Mouse (Mus musculus): Measurements from ENCODE around the gene Cyba. TPM values are rescaled to one million over a fixed set of nuclear protein-coding genes. Genes with fewer than 3 reads are reported as not detected.

Gene Cyba
- total and polyA plus RNA-seq, 3 experiments, result 450 to 1,119 (median 848) TPM

DNA sequence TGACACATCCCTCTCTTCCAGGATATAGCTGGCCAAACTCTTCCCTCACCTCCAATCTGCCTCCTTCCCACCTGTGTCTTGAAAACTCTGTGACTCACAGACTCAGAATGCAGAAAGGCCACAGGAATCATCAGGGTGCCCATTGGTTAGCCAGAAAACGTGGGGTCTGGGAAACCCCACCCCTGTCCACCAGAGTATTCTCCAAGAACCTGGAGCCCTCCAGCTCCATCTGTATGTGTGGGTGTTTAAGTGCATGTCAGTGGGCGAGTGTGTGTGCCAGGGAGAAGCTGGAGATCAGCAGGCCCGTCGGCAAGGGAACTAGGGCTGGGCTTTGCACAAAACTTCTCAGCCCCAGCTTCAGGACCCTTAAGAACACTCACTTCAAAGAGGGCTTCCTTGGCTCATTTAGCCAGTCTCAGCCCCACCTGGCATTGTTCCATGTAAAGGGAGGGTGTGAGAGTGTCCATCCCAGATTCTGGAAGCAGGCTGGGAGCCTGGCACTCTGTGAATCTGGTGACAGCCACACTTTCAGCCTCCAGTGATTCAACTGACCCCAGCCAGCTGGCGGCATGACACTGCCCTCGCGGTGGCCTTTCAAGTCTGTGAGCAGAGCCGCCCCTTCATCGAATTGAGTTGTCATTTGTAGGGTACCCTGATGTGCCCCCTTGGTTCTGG is 12.7 kb downstream of the Cyba start:
- in situ Hi-C loops (cut with MboI; ENCODE audit: low pct_ligation_motif_present, low pct_unique_long_range_greater_than_20kb, low sequenced_read_pairs) (no loop called here), dilution Hi-C loops (cut with MboI; ENCODE audit: extremely low pct_ligation_motif_present, extremely low pct_unique_long_range_greater_than_20kb, low sequenced_read_pairs) (no loop called here)
- no peaks in the 10 kb centered on the region for H3K79me2 ChIP-seq (replicated peaks; ENCODE audit: control insufficient read depth, extremely low read depth, insufficient read depth, poor library complexity, severe bottlenecking)
- DNase-seq (ENCODE audit: extremely low read depth), result no peak
- no peak overlapping the region for H3K9ac ChIP-seq (ENCODE audit: insufficient read depth, low read depth)
- H3K4me1 ChIP-seq (ENCODE audit: control insufficient read depth in 1 of 2, insufficient read depth in 2 of 2), result peaks cover 6 to 55% of the 10 kb centered on the region in 2 experiments
- H3K4me3 ChIP-seq (replicated peaks in 1 of 3; ENCODE audit: low read depth in 2 of 3, low read length in 2 of 3, poor library complexity in 1 of 3), result no peak overlapping the region
- H3K9me3 ChIP-seq (replicated peaks; ENCODE audit: low read length), result no peaks in the 10 kb centered on the region
- no peaks in the 10 kb centered on the region for H3K27me3 ChIP-seq (replicated peaks)
- H3K27ac ChIP-seq (ENCODE audit: insufficient read depth, low read depth), result no peak overlapping the region
- TF ChIP-seq MEF2A (IDR thresholded peaks at IDR 0.05; ENCODE audit: borderline replicate concordance, low read depth, low read length), result no peak
- no peak for TF ChIP-seq MAFK (IDR thresholded peaks at IDR 0.05; ENCODE audit: insufficient replicate concordance, low read length)
- no peak for TF ChIP-seq ZNF384 (IDR thresholded peaks at IDR 0.05; ENCODE audit: low read depth, low read length)
- TF ChIP-seq KAT2A (IDR thresholded peaks at IDR 0.05; ENCODE audit: insufficient replicate concordance, low read length), result no peak
- TF ChIP-seq USF1 (IDR thresholded peaks at IDR 0.05; ENCODE audit: low read depth, low read length), result no peak
- TF ChIP-seq ZMIZ1 (IDR thresholded peaks at IDR 0.05; ENCODE audit: low read depth, low read length), result no peak
- no peak for TF ChIP-seq IRF4 (IDR thresholded peaks at IDR 0.05; ENCODE audit: low read depth, low read length)
- TF ChIP-seq MAZ (IDR thresholded peaks at IDR 0.05; ENCODE audit: low read depth, low read length), result no peak
- TF ChIP-seq CHD1 (IDR thresholded peaks at IDR 0.05; ENCODE audit: low read depth, low read length), result no peak
- TF ChIP-seq CHD2 (IDR thresholded peaks at IDR 0.05; ENCODE audit: low read length), result no peak
- no peak for TF ChIP-seq POLR2AphosphoS2 (IDR thresholded peaks at IDR 0.05; ENCODE audit: low read depth, low read length)
- TF ChIP-seq BHLHE40 (IDR thresholded peaks at IDR 0.05; ENCODE audit: low read depth, low read length), result no peak
- no peak for TF ChIP-seq NRF1 (IDR thresholded peaks at IDR 0.05; ENCODE audit: low read depth, low read length)
- TF ChIP-seq MXI1 (IDR thresholded peaks at IDR 0.05; ENCODE audit: low read depth, low read length), result no peak
- TF ChIP-seq TCF12 (IDR thresholded peaks at IDR 0.05; ENCODE audit: low read depth, low read length), result no peak
- no peak for TF ChIP-seq ZKSCAN1 (IDR thresholded peaks at IDR 0.05; ENCODE audit: borderline replicate concordance, low read depth, low read length)
- TF ChIP-seq PAX5 (IDR thresholded peaks at IDR 0.05; ENCODE audit: low read length), result no peak
- H3K36me3 ChIP-seq (replicated peaks in 1 of 2; ENCODE audit: control insufficient read depth in 1 of 2, insufficient read depth in 1 of 2, low read length in 1 of 2), result peaks cover 56 to 88% of the 10 kb centered on the region in 2 experiments
- no peak overlapping the region for H3K4me2 ChIP-seq (ENCODE audit: insufficient read depth, low read depth, poor library complexity, severe bottlenecking)

- H3K4me1 ChIP-seq (ENCODE audit: control insufficient read depth in 1 of 2, insufficient read depth in 2 of 2), result peaks cover 0 to 25% of the 10 kb centered on the region in 2 experiments; a peak in 2 of 4 replicates
- H3K79me2 ChIP-seq (replicated peaks; ENCODE audit: control insufficient read depth, extremely low read depth, insufficient read depth, poor library complexity, severe bottlenecking), result no peaks in the 10 kb centered on the region
- DNase-seq (ENCODE audit: extremely low read depth), result no peak
- peaks cover 77 to 96% of the 10 kb centered on the region in 2 experiments for H3K36me3 ChIP-seq (replicated peaks in 1 of 2; ENCODE audit: control insufficient read depth in 1 of 2, insufficient read depth in 1 of 2, low read length in 1 of 2)
- dilution Hi-C loops (cut with MboI; ENCODE audit: extremely low pct_ligation_motif_present, extremely low pct_unique_long_range_greater_than_20kb, low sequenced_read_pairs), result no loop called here
- TF ChIP-seq ETS1 (conservative IDR thresholded peaks at IDR 0.05; ENCODE audit: low read depth, low read length), result no peak
- TF ChIP-seq BHLHE40 (IDR thresholded peaks at IDR 0.05; ENCODE audit: low read depth, low read length), result no peak
- no peak for TF ChIP-seq ZKSCAN1 (IDR thresholded peaks at IDR 0.05; ENCODE audit: borderline replicate concordance, low read depth, low read length)
- no peak for TF ChIP-seq E2F4 (IDR thresholded peaks at IDR 0.05; ENCODE audit: insufficient replicate concordance, low read depth, low read length)
- TF ChIP-seq ZC3H11A (IDR thresholded peaks at IDR 0.05; ENCODE audit: low read depth, low read length), result no peak
- no peaks in the 10 kb centered on the region for H3K9me3 ChIP-seq (replicated peaks; ENCODE audit: low read length)
- H3K27ac ChIP-seq (ENCODE audit: insufficient read depth, low read depth), result no peak overlapping the region; the same call in 1 of the 2 replicates
- no peak overlapping the region for H3K4me3 ChIP-seq (replicated peaks in 1 of 3; ENCODE audit: low read depth in 2 of 3, low read length in 2 of 3, poor library complexity in 1 of 3)
- no peak overlapping the region for H3K4me2 ChIP-seq (ENCODE audit: insufficient read depth, low read depth, poor library complexity, severe bottlenecking)
- H3K9ac ChIP-seq (ENCODE audit: insufficient read depth, low read depth), result no peak overlapping the region
- H3K27me3 ChIP-seq (replicated peaks), result no peaks in the 10 kb centered on the region
- in situ Hi-C loops (cut with MboI; ENCODE audit: low pct_ligation_motif_present, low pct_unique_long_range_greater_than_20kb, low sequenced_read_pairs), result no loop called here
Measured at GRCm38 (mm10) chr8:122415554-122415953, 17.2 kb downstream of the Cyba start.

All from CH12.LX (cell line).